Mouse (Mus musculus) ovary, adult 18-20 months (tissue): ENCODE data around the gene Plekhj1.
"Not testable (repeated sequence)": the region's sequence is repeated elsewhere in the genome, so short reads cannot be mapped to it uniquely, and the experiment has no call there.

Experiments
- DNase-seq: peaks from one replicate; pipeline ENCODE4 v3.0.0; 2022; ENCODE audit warnings: low spot score, mixed read lengths

The Plekhj1 gene

GRCm38 (mm10) chr10:80826151-80827062 is 28.0 kb upstream of the Plekhj1 start, which contains the start of gene Oaz1:
Gene Oaz1, plus strand, starts transcription at chr10:80826656.
- DNase-seq = peak; percentile 99

- DNase-seq = no peak
Measured at GRCm38 (mm10) chr10:80824827-80825226, 26.4 kb upstream of the Plekhj1 start.

GRCm38 (mm10) chr10:80823847-80824643 is 25.6 kb upstream of the Plekhj1 start:
- DNase-seq = no peak

- no peak for DNase-seq
Measured at GRCm38 (mm10) chr10:80823316-80823715, 24.9 kb upstream of the Plekhj1 start.

- DNase-seq = no peak
Measured at GRCm38 (mm10) chr10:80822528-80822927, 24.1 kb upstream of the Plekhj1 start.

GRCm38 (mm10) chr10:80821991-80822390 is 23.6 kb upstream of the Plekhj1 start:
- no peak for DNase-seq

- DNase-seq = no peak
Measured at GRCm38 (mm10) chr10:80819406-80819805, 21.0 kb upstream of the Plekhj1 start.

GRCm38 (mm10) chr10:80818599-80819281 is 20.3 kb upstream of the Plekhj1 start:
- no peak for DNase-seq

GRCm38 (mm10) chr10:80817955-80818354 is 19.5 kb upstream of the Plekhj1 start:
- not testable (repeated sequence) for DNase-seq

- DNase-seq = no peak
Measured at GRCm38 (mm10) chr10:80817164-80817563, 18.7 kb upstream of the Plekhj1 start.

- not testable (repeated sequence) for DNase-seq
Measured at GRCm38 (mm10) chr10:80816303-80816702, 17.9 kb upstream of the Plekhj1 start.

- DNase-seq = no peak
Measured at GRCm38 (mm10) chr10:80814800-80815199, 16.4 kb upstream of the Plekhj1 start.

GRCm38 (mm10) chr10:80813366-80813765 is 14.9 kb upstream of the Plekhj1 start, which contains the start of gene Jsrp1:
Gene Jsrp1, minus strand, starts transcription at chr10:80813498.
- no peak for DNase-seq

- DNase-seq = no peak
Measured at GRCm38 (mm10) chr10:80812391-80813041, 14.1 kb upstream of the Plekhj1 start.

GRCm38 (mm10) chr10:80810084-80810483 is 11.7 kb upstream of the Plekhj1 start:
- peak; percentile 71 for DNase-seq

GRCm38 (mm10) chr10:80808985-80809632 is 10.7 kb upstream of the Plekhj1 start:
- no peak for DNase-seq

- no peak for DNase-seq
Measured at GRCm38 (mm10) chr10:80808099-80808984, 9.9 kb upstream of the Plekhj1 start.

- DNase-seq = peak; percentile 78
Measured at GRCm38 (mm10) chr10:80807057-80807627, 8.7 kb upstream of the Plekhj1 start.

- DNase-seq = no peak
Measured at GRCm38 (mm10) chr10:80806341-80807056, 8.1 kb upstream of the Plekhj1 start.
